Mouse (Mus musculus) limb, embryonic 10.5 days (tissue): Measurements from ENCODE around the gene Sft2d1. TPM values are rescaled to one million over a fixed set of nuclear protein-coding genes. Genes with fewer than 3 reads are reported as not detected.
"Not testable (repeated sequence)": the region's sequence is repeated elsewhere in the genome, so short reads cannot be mapped to it uniquely, and the experiment has no call there.

ENCODE experiments used
- DNase-seq: peaks from one replicate; pipeline ENCODE4 v3.0.0-alpha.2; 2017; ENCODE audit warnings: low spot score
- H3K27ac ChIP-seq: fragments of 300-500 bp; sonication (generic); 2 replicates; pipeline ENCODE4 v1.5.1; 2016; ENCODE audit warnings: mild to moderate bottlenecking
- H3K27me3 ChIP-seq: fragments of 300-500 bp; sonication (generic); 2 replicates; pipeline ENCODE4 v1.6.1; 2016; ENCODE audit warnings: low read depth, mild to moderate bottlenecking; ENCODE audit not compliant: poor library complexity, severe bottlenecking
- H3K36me3 ChIP-seq: fragments of 300-500 bp; sonication (generic); 2 replicates; pipeline ENCODE4 v1.6.1; 2016; ENCODE audit warnings: mild to moderate bottlenecking, moderate library complexity
- H3K4me1 ChIP-seq: fragments of 300-500 bp; sonication (generic); 2 replicates; pipeline ENCODE4 v1.6.1; 2016
- H3K4me3 ChIP-seq: fragments of 300-500 bp; sonication (generic); 2 replicates; pipeline ENCODE4 v1.5.1; 2016; ENCODE audit warnings: mild to moderate bottlenecking, moderate library complexity
- H3K9me3 ChIP-seq: fragments of 300-500 bp; sonication (generic); replicated peaks from 2 replicates; pipeline ENCODE4 v1.6.1; 2016; ENCODE audit warnings: mild to moderate bottlenecking
- WGBS: fragments of 180-500 bp; shearing (Covaris S2); methylation state at CpG from one replicate; pipeline ENCODE4 v1.1.7; 2016; 5-methylcytosine and 5-hydroxymethylcytosine counted together
- polyA plus RNA-seq: library from polyadenylated mRNA; unstranded; fragments of >200 nt; fragmentation: Nextera tagmentation; extraction: Ambion mirVana; gene quantifications from 2 replicates; pipeline ENCODE4 v1.2.1, GENCODE M21; 2016

Gene Sft2d1
- polyA plus RNA-seq, 1 experiment from 2014 or later, result 57.0 TPM

GRCm38 (mm10) chr17:8313976-8314375 is 3.1 kb downstream of the Sft2d1 start:
- 96% methylated on average over 3 of the region's 3 CpGs for WGBS
- DNase-seq, result no peak
- H3K4me3 ChIP-seq, result no peak overlapping the region

DNA sequence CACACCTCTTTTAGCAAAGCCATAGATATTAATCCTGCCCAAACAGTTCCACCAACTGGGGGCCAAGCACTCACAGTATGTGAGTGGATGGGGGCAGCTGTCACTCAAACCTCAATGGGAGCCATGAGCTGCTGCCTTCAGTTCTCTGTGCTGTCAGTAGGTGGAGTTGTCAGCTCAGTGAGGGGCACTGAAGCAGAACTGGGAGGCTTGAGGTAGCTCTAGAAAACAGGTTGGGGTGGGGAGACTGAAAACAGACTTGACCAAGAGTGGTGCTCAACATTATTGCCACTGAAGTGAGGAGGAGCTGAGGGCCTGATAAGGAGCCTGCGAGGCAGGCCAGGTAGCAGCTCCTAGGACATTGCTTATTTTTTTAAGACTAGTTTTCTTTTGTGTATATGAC is 5.3 kb downstream of the Sft2d1 start:
- H3K4me1 ChIP-seq, result peaks cover 14% of the 10 kb centered on the region
- WGBS, result 90% methylated on average over 1 of the region's 1 CpGs
- H3K27me3 ChIP-seq, result no peaks in the 10 kb centered on the region
- H3K36me3 ChIP-seq, result peaks cover 6% of the 10 kb centered on the region; the same call in 1 of the 2 replicates
- H3K27ac ChIP-seq, result no peak overlapping the region
- DNase-seq, result no peak
- H3K4me3 ChIP-seq, result no peak overlapping the region
- H3K9me3 ChIP-seq, result no peaks in the 10 kb centered on the region

More at GRCm38 (mm10) chr17:8313976-8314375, 3.1 kb downstream of the Sft2d1 start:
- Histone ChIP-seq H3K4me1 (peaks cover 14% of the 10 kb centered on the region), H3K36me3 (0 out of 2 replicates have a peak, but pooled peaks cover 3% of the 10 kb centered on the region), H3K27ac (no peak overlapping the region), H3K9me3 (no peaks in the 10 kb centered on the region), H3K27me3 (no peaks in the 10 kb centered on the region)

DNA sequence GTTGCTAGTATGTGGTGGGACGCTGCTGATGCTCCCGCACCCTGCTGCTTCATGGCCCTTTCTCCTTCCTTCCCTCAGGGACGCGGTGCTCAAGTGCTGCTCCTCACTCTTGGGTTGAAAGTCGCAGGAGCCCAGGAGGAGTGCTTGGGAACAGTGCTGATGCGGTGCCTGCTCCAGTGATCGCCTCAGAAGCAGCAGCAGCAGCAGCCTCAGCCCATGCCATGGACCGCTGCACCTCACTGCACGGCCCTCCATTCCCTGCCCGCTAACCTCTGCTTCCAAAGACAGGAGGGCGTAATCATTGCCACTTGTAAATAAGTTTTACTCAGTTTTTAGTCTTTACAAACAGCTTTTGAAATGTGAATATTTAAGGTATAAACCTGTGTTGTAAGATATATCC is 16.0 kb downstream of the Sft2d1 start:
- H3K36me3 ChIP-seq, result peaks cover 23% of the 10 kb centered on the region
- not testable (repeated sequence) for DNase-seq, H3K27ac ChIP-seq, H3K27me3 ChIP-seq, H3K4me1 ChIP-seq, H3K4me3 ChIP-seq, H3K9me3 ChIP-seq
- 93% methylated on average over 11 of the region's 11 CpGs for WGBS

DNA sequence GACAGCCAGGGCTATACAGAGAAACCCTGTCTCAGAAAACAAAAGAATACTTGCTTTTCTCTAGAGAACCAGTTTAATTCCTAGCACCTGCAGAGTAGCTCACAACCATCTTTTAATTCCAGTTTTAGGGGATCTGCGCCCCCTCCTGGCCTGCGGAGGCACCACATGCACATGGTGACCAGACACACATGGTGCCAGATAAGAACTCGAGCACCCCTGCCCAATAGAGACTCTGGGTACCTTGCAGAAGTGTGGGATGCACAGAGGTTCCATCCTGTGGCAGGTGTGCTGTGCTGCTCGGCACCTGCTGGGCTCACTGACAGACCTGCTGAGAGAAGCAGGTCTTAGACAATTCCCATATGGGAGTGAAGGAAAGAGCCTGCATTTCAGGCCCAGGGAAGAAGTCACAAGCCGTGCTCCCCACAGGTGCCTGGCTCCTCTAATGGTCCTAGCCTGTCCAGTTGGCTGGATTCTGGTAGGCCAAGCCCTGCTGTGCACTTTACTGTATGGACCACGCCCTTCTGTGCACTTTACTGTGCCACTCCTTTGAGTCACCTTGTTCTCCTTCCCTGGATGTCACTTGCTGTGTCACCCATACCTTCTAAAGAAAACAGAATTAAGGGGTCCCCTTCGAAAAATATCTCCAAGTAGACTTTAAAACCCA is 17.7 kb downstream of the Sft2d1 start:
- no peaks in the 10 kb centered on the region for H3K4me1 ChIP-seq
- DNase-seq, result no peak
- H3K36me3 ChIP-seq, result peaks cover 17% of the 10 kb centered on the region
- H3K27ac ChIP-seq, result no peak overlapping the region
- H3K9me3 ChIP-seq, result no peaks in the 10 kb centered on the region
- no peaks in the 10 kb centered on the region for H3K27me3 ChIP-seq
- 70% methylated on average over 7 of the region's 7 CpGs for WGBS
- H3K4me3 ChIP-seq, result no peak overlapping the region

GRCm38 (mm10) chr17:8330602-8331001 is 19.7 kb downstream of the Sft2d1 start:
- H3K36me3 ChIP-seq, result peaks cover 16% of the 10 kb centered on the region
- WGBS, result 79% methylated on average over 5 of the region's 5 CpGs
- DNase-seq, result no peak
- H3K9me3 ChIP-seq, result no peaks in the 10 kb centered on the region
- no peaks in the 10 kb centered on the region for H3K4me1 ChIP-seq
- H3K27ac ChIP-seq, result no peak overlapping the region
- H3K27me3 ChIP-seq, result no peaks in the 10 kb centered on the region
- H3K4me3 ChIP-seq, result no peak overlapping the region

DNA sequence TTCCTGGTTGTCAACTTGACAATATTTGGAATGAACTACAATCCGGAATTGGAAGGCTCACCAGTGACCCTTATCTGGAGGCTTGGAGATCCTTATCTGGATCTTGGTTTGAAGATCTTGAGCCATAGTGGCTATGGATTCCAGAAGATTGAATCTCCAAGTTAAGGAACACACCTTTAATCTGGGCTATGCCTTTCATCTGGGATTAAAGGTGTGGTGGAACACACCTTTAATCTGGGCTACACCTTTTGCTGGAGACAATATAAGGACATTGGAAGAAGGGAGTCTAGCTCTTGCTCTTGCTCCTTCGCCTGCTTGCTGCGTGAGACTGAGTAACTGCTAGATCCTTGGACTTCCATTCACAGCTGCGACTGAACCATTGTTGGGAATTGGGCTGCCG is 26.3 kb downstream of the Sft2d1 start, which contains the start of gene Prr18:
Gene Prr18 (plus strand): TSS at position 301 of the 400 bp plus-strand sequence.
- H3K27ac ChIP-seq, H3K9me3 ChIP-seq, H3K36me3 ChIP-seq, H3K4me3 ChIP-seq, DNase-seq: not testable (repeated sequence)
- H3K4me1 ChIP-seq, result peaks cover 18% of the 10 kb centered on the region
- peaks cover 45% of the 10 kb centered on the region for H3K27me3 ChIP-seq
- WGBS, result 90% methylated on average over 1 of the region's 5 CpGs

- no peak for DNase-seq
- H3K4me1 ChIP-seq, result peaks cover 18% of the 10 kb centered on the region
- H3K4me3 ChIP-seq, result peak overlapping the region; percentile 70; the same call in 1 of the 2 replicates
- WGBS, result 25% methylated on average over 8 of the region's 8 CpGs
- H3K27me3 ChIP-seq, result peaks cover 61% of the 10 kb centered on the region
- H3K9me3 ChIP-seq, result no peaks in the 10 kb centered on the region
- no peak overlapping the region for H3K27ac ChIP-seq
- no peaks in the 10 kb centered on the region for H3K36me3 ChIP-seq
These were observed 28.9 kb downstream of the Sft2d1 start for GRCm38 (mm10) chr17:8339666-8340374.

DNA sequence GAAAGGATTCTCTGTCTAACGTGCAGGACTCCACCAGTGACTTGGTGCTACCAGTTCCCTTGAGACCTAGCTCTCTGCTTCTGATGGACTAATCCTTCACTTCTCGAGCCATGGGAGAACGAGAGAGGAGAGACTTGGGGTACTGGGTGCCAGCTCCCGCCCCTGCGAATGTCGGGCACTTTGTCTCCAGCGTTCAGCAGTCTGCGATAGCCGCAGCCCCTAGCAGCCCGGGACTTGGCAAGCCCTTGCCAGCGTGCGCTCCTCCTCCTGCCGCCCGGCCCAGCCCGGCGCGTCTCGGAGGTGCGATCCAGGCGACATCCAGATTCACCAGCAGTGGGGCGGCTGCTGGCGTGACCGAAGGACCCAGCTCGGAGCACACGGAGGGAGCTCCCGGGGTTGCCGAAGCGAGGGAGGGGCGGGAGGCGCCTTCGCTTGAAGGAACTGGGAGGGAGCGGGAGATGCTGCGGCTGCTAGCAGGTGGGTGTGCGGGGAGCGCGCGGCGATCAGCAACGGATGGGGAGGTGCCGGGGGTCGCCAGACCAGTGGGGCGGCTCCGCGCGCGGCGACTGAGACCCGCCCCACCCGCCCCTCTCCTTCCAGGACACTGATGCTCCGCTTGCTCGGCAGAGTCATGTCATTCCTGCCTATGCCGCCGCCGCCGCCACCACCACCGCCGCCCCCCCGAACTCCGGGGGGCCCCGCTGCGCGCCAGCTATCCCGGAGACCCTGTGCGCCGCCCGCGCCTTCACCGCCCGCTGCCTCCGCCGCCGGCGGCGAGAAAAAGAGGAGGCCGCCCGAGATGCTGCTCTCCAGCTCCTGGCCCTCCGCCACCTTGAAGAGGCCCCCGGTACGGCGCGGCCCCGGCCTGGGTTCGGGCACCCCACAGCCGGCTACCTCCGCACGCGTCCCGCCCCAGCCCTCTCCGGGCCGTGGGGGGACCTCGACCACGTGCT is 29.8 kb downstream of the Sft2d1 start:
- H3K4me1 ChIP-seq, result peaks cover 18% of the 10 kb centered on the region
- peak overlapping the region; percentile 70 for H3K4me3 ChIP-seq
- H3K9me3 ChIP-seq, result no peaks in the 10 kb centered on the region
- H3K36me3 ChIP-seq, result no peaks in the 10 kb centered on the region
- under 1% methylated on average over 73 of the region's 92 CpGs for WGBS
- DNase-seq, result peak; percentile 61
- peaks cover 61% of the 10 kb centered on the region for H3K27me3 ChIP-seq
- H3K27ac ChIP-seq, result peak overlapping the region; percentile 63

- peak; percentile 57 for DNase-seq
- WGBS, result 10% methylated on average over 46 of the region's 46 CpGs
- no peaks in the 10 kb centered on the region for H3K36me3 ChIP-seq
- peaks cover 18% of the 10 kb centered on the region for H3K4me1 ChIP-seq
- peak overlapping the region; percentile 70 for H3K4me3 ChIP-seq
- H3K27ac ChIP-seq, result peak overlapping the region; percentile 63
- no peaks in the 10 kb centered on the region for H3K9me3 ChIP-seq
- H3K27me3 ChIP-seq, result peaks cover 61% of the 10 kb centered on the region
These were observed 30.6 kb downstream of the Sft2d1 start for GRCm38 (mm10) chr17:8341360-8341963.

- peaks cover 18% of the 10 kb centered on the region for H3K4me1 ChIP-seq
- no peak overlapping the region for H3K27ac ChIP-seq
- no peak overlapping the region for H3K4me3 ChIP-seq
- peaks cover 61% of the 10 kb centered on the region for H3K27me3 ChIP-seq
- DNase-seq, result no peak
- WGBS, result 51% methylated on average over 5 of the region's 5 CpGs
- H3K9me3 ChIP-seq, result no peaks in the 10 kb centered on the region
- no peaks in the 10 kb centered on the region for H3K36me3 ChIP-seq
These were observed 31.8 kb downstream of the Sft2d1 start for GRCm38 (mm10) chr17:8342706-8343105.

GRCm38 (mm10) chr17:8343416-8343815 is 32.5 kb downstream of the Sft2d1 start:
- 74% methylated on average over 6 of the region's 6 CpGs for WGBS
- H3K27me3 ChIP-seq, result peaks cover 53% of the 10 kb centered on the region
- H3K9me3 ChIP-seq, result no peaks in the 10 kb centered on the region
- H3K4me1 ChIP-seq, result peaks cover 18% of the 10 kb centered on the region
- DNase-seq, result no peak
- no peaks in the 10 kb centered on the region for H3K36me3 ChIP-seq
- H3K4me3 ChIP-seq, result no peak overlapping the region
- H3K27ac ChIP-seq, result no peak overlapping the region

DNA sequence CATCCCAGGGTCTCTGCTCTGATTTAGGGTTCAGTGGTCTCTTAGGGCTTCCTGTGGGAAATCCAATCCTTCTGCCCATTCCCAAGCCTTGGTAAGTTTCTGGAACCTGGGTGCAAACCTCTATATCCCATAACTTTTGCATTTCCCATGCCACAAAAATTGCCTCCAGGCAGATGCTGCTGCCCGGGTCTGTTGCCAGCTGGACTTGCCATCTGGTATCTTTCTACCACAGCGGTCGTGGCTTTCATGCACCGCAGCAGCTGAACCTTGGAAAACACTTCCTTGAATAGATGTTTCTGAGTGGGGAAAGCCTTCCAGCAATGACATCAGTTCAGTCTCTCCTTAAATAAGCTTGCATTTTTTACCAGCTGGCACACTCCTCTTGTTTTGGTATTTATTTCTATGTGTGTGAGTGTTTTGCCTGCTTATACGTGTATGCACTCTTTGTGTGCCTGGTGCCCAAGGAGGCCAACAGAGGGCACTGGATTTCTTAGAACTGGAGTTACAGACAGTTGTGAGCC is 36.9 kb downstream of the Sft2d1 start:
- DNase-seq, result no peak
- Histone ChIP-seq H3K36me3 (no peaks in the 10 kb centered on the region), H3K9me3 (no peaks in the 10 kb centered on the region), H3K4me1 (no peaks in the 10 kb centered on the region), H3K27me3 (peaks cover 9% of the 10 kb centered on the region), H3K27ac (no peak overlapping the region), H3K4me3 (no peak overlapping the region)
- WGBS, result 91% methylated on average over 5 of the region's 5 CpGs
